Mouse (Mus musculus) MEL (cell line): ENCODE results near the gene Cep152. TPM values are rescaled to one million over a fixed set of nuclear protein-coding genes. Genes with fewer than 3 reads are reported as not detected.

Experiments used
- DNase-seq: peaks from one replicate; pipeline ENCODE4 v3.0.0; 2011; ENCODE audit warnings: low read depth, low spot score
- H3K27ac ChIP-seq: 2 replicates; pipeline ENCODE4 v1.5.1; 2012; ENCODE audit warnings: low read depth, mild to moderate bottlenecking, control low read depth, low read length, moderate library complexity; ENCODE audit not compliant: control insufficient read depth
- H3K27me3 ChIP-seq, 2 experiments: fragments of 150-350 bp in 1 of 2; sonication (generic) in 1 of 2; 2 replicates each; pipeline ENCODE4 v1.6.1; 2012; ENCODE audit warnings: low read length in 2 of 2, mild to moderate bottlenecking in 2 of 2, improper control_type of control experiment in 1 of 2, moderate library complexity in 1 of 2; ENCODE audit not compliant: insufficient read depth in 2 of 2, control insufficient read depth in 1 of 2
- H3K36me3 ChIP-seq, 2 experiments: 2 replicates each; pipeline ENCODE4 v1.6.1; 2012 to 2014; ENCODE audit warnings: low read length in 2 of 2, improper control_type of control experiment in 1 of 2, inconsistent platforms in 1 of 2, mild to moderate bottlenecking in 1 of 2; ENCODE audit not compliant: insufficient read depth in 2 of 2, control insufficient read depth in 1 of 2
- H3K4me1 ChIP-seq, 2 experiments: fragments of 150-350 bp in 1 of 2; sonication (generic) in 1 of 2; 2 replicates each; pipeline ENCODE4 v1.6.1; 2012; ENCODE audit warnings: low read length in 2 of 2, improper control_type of control experiment in 1 of 2, mild to moderate bottlenecking in 1 of 2; ENCODE audit not compliant: insufficient read depth in 2 of 2, control insufficient read depth in 1 of 2
- H3K4me3 ChIP-seq, 2 experiments: fragments of 150-350 bp in 1 of 2; sonication (generic) in 1 of 2; 2 replicates each; pipeline ENCODE4 v1.5.1; 2012; ENCODE audit warnings: low read depth in 2 of 2, low read length in 2 of 2, mild to moderate bottlenecking in 2 of 2, moderate library complexity in 2 of 2, control low read depth in 1 of 2, improper control_type of control experiment in 1 of 2; ENCODE audit not compliant: control insufficient read depth in 1 of 2, insufficient read depth in 1 of 2
- H3K79me2 ChIP-seq: 2 replicates; pipeline ENCODE4 v1.6.1; 2012; ENCODE audit warnings: mild to moderate bottlenecking, low read length, moderate library complexity; ENCODE audit not compliant: control insufficient read depth, poor library complexity, insufficient read depth
- H3K9ac ChIP-seq: 2 replicates; pipeline ENCODE4 v1.6.1; 2012; ENCODE audit warnings: low read depth, mild to moderate bottlenecking, control low read depth, low read length, moderate library complexity; ENCODE audit not compliant: control insufficient read depth, poor library complexity, severe bottlenecking
- H3K9me3 ChIP-seq: fragments of 150-350 bp; sonication (generic); replicated peaks from 2 replicates; pipeline ENCODE4 v1.6.1; 2012; ENCODE audit warnings: mild to moderate bottlenecking, low read length, improper control_type of control experiment, moderate library complexity; ENCODE audit not compliant: insufficient read depth
- BHLHE40 ChIP-seq: IDR thresholded peaks from 2 replicates; pipeline ENCODE4 v1.6.1; 2012; ENCODE audit warnings: low read depth, mild to moderate bottlenecking, inconsistent platforms, low read length, improper control_type of control experiment, borderline replicate concordance
- CHD1 ChIP-seq: IDR thresholded peaks from 2 replicates; pipeline ENCODE4 v1.6.1; 2012; ENCODE audit warnings: low read depth, mild to moderate bottlenecking, inconsistent platforms, low read length, improper control_type of control experiment
- CHD2 ChIP-seq: IDR thresholded peaks from 2 replicates; pipeline ENCODE4 v1.6.1; 2011; ENCODE audit warnings: low read length, improper control_type of control experiment
- CTCF ChIP-seq, 3 experiments: IDR thresholded peaks in 2 of 3; conservative IDR thresholded peaks in 1 of 3; 2 replicates each; pipeline ENCODE4 v1.5.1; 2011 to 2012; ENCODE audit warnings: low read length in 3 of 3, low read depth in 2 of 3, mild to moderate bottlenecking in 2 of 3, improper control_type of control experiment in 1 of 3, inconsistent platforms in 1 of 3, mixed read lengths in 1 of 3, moderate library complexity in 1 of 3; ENCODE audit not compliant: control insufficient read depth in 1 of 3, insufficient read depth in 1 of 3, poor library complexity in 1 of 3, severe bottlenecking in 1 of 3
- E2F4 ChIP-seq: IDR thresholded peaks from 2 replicates; pipeline ENCODE4 v1.6.1; 2011; ENCODE audit warnings: low read depth, low read length, improper control_type of control experiment, borderline replicate concordance
- EP300 ChIP-seq, 2 experiments: IDR thresholded peaks; 2 replicates each; pipeline ENCODE4 v1.6.1; 2011; ENCODE audit warnings: improper control_type of control experiment in 2 of 2, low read length in 2 of 2, low read depth in 1 of 2, mild to moderate bottlenecking in 1 of 2
- GABPA ChIP-seq: IDR thresholded peaks from 2 replicates; pipeline ENCODE4 v1.6.1; 2012; ENCODE audit warnings: low read depth, mild to moderate bottlenecking, inconsistent platforms, low read length, improper control_type of control experiment, moderate library complexity
- GATA1 ChIP-seq: IDR thresholded peaks from 2 replicates; pipeline ENCODE4 v1.6.1; 2011; ENCODE audit warnings: low read depth, low read length, improper control_type of control experiment
- KAT2A ChIP-seq: conservative IDR thresholded peaks from 2 replicates; pipeline ENCODE4 v1.6.1; 2012; ENCODE audit warnings: low read depth, low read length, improper control_type of control experiment, inconsistent platforms
- MAFK ChIP-seq: IDR thresholded peaks from 2 replicates; pipeline ENCODE4 v1.6.1; 2011; ENCODE audit warnings: low read depth, mild to moderate bottlenecking, low read length, improper control_type of control experiment, borderline replicate concordance
- MAX ChIP-seq: IDR thresholded peaks from 2 replicates; pipeline ENCODE4 v1.6.1; 2011; ENCODE audit warnings: low read length, improper control_type of control experiment
- MXI1 ChIP-seq: IDR thresholded peaks from 2 replicates; pipeline ENCODE4 v1.6.1; 2011; ENCODE audit warnings: mild to moderate bottlenecking, low read depth, low read length, improper control_type of control experiment
- MYC ChIP-seq: IDR thresholded peaks from 2 replicates; pipeline ENCODE4 v1.6.1; 2011; ENCODE audit warnings: low read depth, mild to moderate bottlenecking, low read length, improper control_type of control experiment, moderate library complexity
- NELFE ChIP-seq: IDR thresholded peaks from 2 replicates; pipeline ENCODE4 v1.6.1; 2011; ENCODE audit warnings: low read depth, low read length, improper control_type of control experiment
- POLR2AphosphoS5 ChIP-seq: IDR thresholded peaks from 2 replicates; pipeline ENCODE4 v1.6.1; 2012; ENCODE audit warnings: low read depth, borderline replicate concordance, mild to moderate bottlenecking, inconsistent platforms, low read length, moderate library complexity, mixed read lengths
- RAD21 ChIP-seq: IDR thresholded peaks from 2 replicates; pipeline ENCODE4 v1.6.1; 2011; ENCODE audit warnings: mild to moderate bottlenecking, low read depth, low read length, improper control_type of control experiment
- SMC3 ChIP-seq: IDR thresholded peaks from 2 replicates; pipeline ENCODE4 v1.6.1; 2011; ENCODE audit warnings: low read depth, low read length, improper control_type of control experiment
- TAL1 ChIP-seq: IDR thresholded peaks from 2 replicates; pipeline ENCODE4 v1.6.1; 2012; ENCODE audit warnings: mild to moderate bottlenecking, inconsistent platforms, low read length, moderate library complexity, mixed read lengths
- TBP ChIP-seq: IDR thresholded peaks from 2 replicates; pipeline ENCODE4 v1.8.0; 2011; ENCODE audit warnings: low read depth, low read length, improper control_type of control experiment
- TCF12 ChIP-seq: IDR thresholded peaks from 2 replicates; pipeline ENCODE4 v1.6.1; 2014; ENCODE audit warnings: low read depth, mild to moderate bottlenecking, inconsistent platforms, low read length, improper control_type of control experiment, moderate library complexity
- USF2 ChIP-seq, 2 experiments: IDR thresholded peaks; 2 replicates each; pipeline ENCODE4 v1.6.1; 2011 to 2012; ENCODE audit warnings: improper control_type of control experiment in 2 of 2, low read length in 2 of 2, borderline replicate concordance in 1 of 2, inconsistent platforms in 1 of 2, low read depth in 1 of 2, mild to moderate bottlenecking in 1 of 2; ENCODE audit not compliant: insufficient read depth in 1 of 2
- ZC3H11A ChIP-seq: IDR thresholded peaks from 2 replicates; pipeline ENCODE4 v1.6.1; 2012; ENCODE audit warnings: low read depth, mild to moderate bottlenecking, inconsistent platforms, low read length, improper control_type of control experiment
- ZMIZ1 ChIP-seq: IDR thresholded peaks from 2 replicates; pipeline ENCODE4 v1.6.1; 2012; ENCODE audit warnings: low read depth, mild to moderate bottlenecking, inconsistent platforms, low read length, improper control_type of control experiment, moderate library complexity
- polyA plus RNA-seq, 2 experiments: library from polyadenylated mRNA; stranded (reverse) in 1 of 2; unstranded in 1 of 2; fragments of >175 nt in 1 of 2; fragments of >200 nt in 1 of 2; gene quantifications; 2 replicates each; pipeline versions ENCODE4 v1.2.1 to v1.2.4; 2012; ENCODE audit warnings: low replicate concordance in 2 of 2, low read depth in 1 of 2; ENCODE audit not compliant: insufficient read length in 2 of 2, insufficient read depth in 1 of 2, missing spikeins in 1 of 2
- total RNA-seq: library from RNA; depleted of rRNA; stranded (reverse); fragments of 300-350 nt; gene quantifications from 2 replicates; pipeline ENCODE4 v1.2.3, GENCODE M21; 2012

Cep152 gene
- total and polyA plus RNA-seq, 3 experiments, result 13.9 to 14.1 TPM; not detected in 1

- Histone ChIP-seq H3K79me2 (no peaks in the 10 kb centered on the region; the same call in 1 of the 2 replicates), H3K9me3 (no peaks in the 10 kb centered on the region), H3K27me3 (no peaks in the 10 kb centered on the region)
- TF ChIP-seq GABPA (no peak), KAT2A (no peak), TAL1 (no peak), NELFE (no peak), USF2 (IDR thresholded peaks at IDR 0.05; ENCODE audit: borderline replicate concordance in 1 of 2, insufficient read depth in 1 of 2, low read depth in 1 of 2, low read length in 2 of 2) (no peak), GATA1 (no peak), MAFK (no peak), CTCF (IDR thresholded peaks at IDR 0.05 in 2 of 3, conservative IDR thresholded peaks at IDR 0.05 in 1 of 3; ENCODE audit: control insufficient read depth in 1 of 3, insufficient read depth in 1 of 3, low read depth in 2 of 3, low read length in 3 of 3, poor library complexity in 1 of 3, severe bottlenecking in 1 of 3) (no peak), CHD2 (no peak), MYC (no peak), TBP (no peak), SMC3 (no peak), RAD21 (no peak), POLR2AphosphoS5 (no peak), E2F4 (no peak), ZC3H11A (no peak)
- TF ChIP-seq, all 39 proteins: peak for 0
- Histone ChIP-seq H3K36me3 (peaks cover 0 to 19% of the 10 kb centered on the region in 2 experiments; a peak in 2 of 4 replicates), H3K9ac (no peak overlapping the region), H3K4me3 (no peak overlapping the region), H3K4me1 (no peaks in the 10 kb centered on the region), H3K27ac (no peak overlapping the region)
- no peak for DNase-seq
Observed at GRCm38 (mm10) chr2:125598251-125598650, 26.7 kb downstream of the Cep152 start.

- DNase-seq, result no peak
- H3K79me2 ChIP-seq, result no peaks in the 10 kb centered on the region; the same call in 1 of the 2 replicates
- H3K9me3 ChIP-seq, result no peaks in the 10 kb centered on the region
- no peak overlapping the region for H3K27ac ChIP-seq
- H3K36me3 ChIP-seq, result peaks cover 0 to 14% of the 10 kb centered on the region in 2 experiments; a peak in 3 of 4 replicates
- TF ChIP-seq CHD2 (no peak), RAD21 (no peak), BHLHE40 (no peak), MAFK (no peak), CHD1 (no peak), E2F4 (no peak), CTCF (IDR thresholded peaks at IDR 0.05 in 2 of 3, conservative IDR thresholded peaks at IDR 0.05 in 1 of 3; ENCODE audit: control insufficient read depth in 1 of 3, insufficient read depth in 1 of 3, low read depth in 2 of 3, low read length in 3 of 3, poor library complexity in 1 of 3, severe bottlenecking in 1 of 3) (no peak), SMC3 (no peak), ZMIZ1 (no peak), GATA1 (no peak), EP300 (IDR thresholded peaks at IDR 0.05; ENCODE audit: low read depth in 1 of 2, low read length in 2 of 2) (no peak), MAX (no peak), MXI1 (no peak), GABPA (no peak), KAT2A (no peak), TCF12 (no peak), NELFE (no peak), TAL1 (no peak)
- H3K9ac ChIP-seq, result no peak overlapping the region
- no peaks in the 10 kb centered on the region for H3K27me3 ChIP-seq
- no peak overlapping the region for H3K4me3 ChIP-seq
- no peaks in the 10 kb centered on the region for H3K4me1 ChIP-seq
Observed at GRCm38 (mm10) chr2:125594786-125595185, 30.1 kb downstream of the Cep152 start.
